Mouse (Mus musculus): Measurements from ENCODE around the gene Gm14295.
"Not testable (repeated sequence)": the region's sequence is repeated elsewhere in the genome, so short reads cannot be mapped to it uniquely, and the experiment has no call there.

Gm14295 gene

GRCm38 (mm10) chr2:176798312-176798711 lies at the start of gene Gm14295:
TSS of gene Gm14295 (plus strand) at chr2:176798612.
- DNase-seq (ENCODE audit: extremely low spot score, low spot score), result not testable (repeated sequence)

DNA sequence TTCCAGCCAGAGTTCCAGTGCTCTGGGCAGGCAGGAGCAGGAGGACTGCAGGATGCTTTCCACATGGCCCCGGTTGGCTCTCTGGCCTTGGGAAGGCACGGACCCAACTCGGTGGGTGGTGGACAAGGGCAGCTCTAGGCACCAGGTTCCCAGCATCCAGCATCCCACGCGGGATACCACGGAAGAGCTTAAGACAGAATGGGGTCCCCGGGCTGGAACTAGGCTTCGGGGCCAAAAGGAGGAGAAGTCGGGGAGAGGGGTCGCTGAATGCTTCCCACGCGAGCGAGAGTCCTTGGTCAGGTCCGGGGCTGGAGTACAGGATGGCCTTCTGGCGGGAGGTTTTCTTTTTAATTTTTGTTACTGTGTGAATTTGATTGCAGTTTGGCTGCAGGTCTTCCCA lies 373 bp downstream of the Gm14295 start:
- peak; percentile 1 for DNase-seq (ENCODE audit: extremely low spot score, low spot score)

GRCm38 (mm10) chr2:176830840-176831239 lies 32.4 kb downstream of the Gm14295 start, which contains the start of gene Gm14408:
TSS of gene Gm14408 (plus strand) at chr2:176831140.
- DNase-seq (ENCODE audit: extremely low spot score, low spot score), result not testable (repeated sequence)

Measured in neural tube, embryonic 10.5 days (tissue).